ENCODE assay signal across 12 mouse cellular contexts in genomic region chr1:143709966-143710626, GRCm38 (mm10). TPM values are rescaled to one million over a fixed set of nuclear protein-coding genes. Genes with fewer than 3 reads are reported as not detected.
A peak's percentile ranks its signal among the peaks of the same experiment; 100 is the strongest.
DNase-seq lines count a peak whose midpoint lies in the region; ATAC-seq and TF ChIP-seq lines count a peak whose summit lies in the region.
"Had no signal": no experiment of that assay in that cellular context is flagged by ENCODE, and none has a peak within 500 bp of the region (broad histone marks: within the 10 kb centered on the region; RNA-seq: fewer than 3 reads in every experiment).

No protein-coding gene starts in this region.

- H3K9ac ChIP-seq in embryonic facial prominence, embryonic 13.5 days, result no peak overlapping the region
- no peak overlapping the region for H3K9ac ChIP-seq in intestine, postnatal 0 days (ENCODE audit: low read depth, low read length)
- H3K9ac ChIP-seq in neural tube, embryonic 13.5 days, result no peak overlapping the region
- H3K9ac ChIP-seq: lung, embryonic 14.5 days had no signal

- no peaks in the 10 kb centered on the region for H3K9me3 ChIP-seq in embryonic facial prominence, embryonic 13.5 days
- H3K9me3 ChIP-seq in intestine, postnatal 0 days (ENCODE audit: control insufficient read depth), result no peaks in the 10 kb centered on the region
- no peaks in the 10 kb centered on the region for H3K9me3 ChIP-seq in neural tube, embryonic 13.5 days

- H3K27me3 ChIP-seq in embryonic facial prominence, embryonic 13.5 days, result no peaks in the 10 kb centered on the region
- no peaks in the 10 kb centered on the region for H3K27me3 ChIP-seq in intestine, postnatal 0 days (replicated peaks; ENCODE audit: control insufficient read depth, insufficient read depth, low read length)
- H3K27me3 ChIP-seq in neural tube, embryonic 13.5 days, result no peaks in the 10 kb centered on the region

- H3K4me3 ChIP-seq in lung, adult 2 months (replicated peaks; ENCODE audit: extremely low read depth, low read depth, low read length), result no peak overlapping the region
- no peak overlapping the region for H3K4me3 ChIP-seq in embryonic facial prominence, embryonic 13.5 days
- no peak overlapping the region for H3K4me3 ChIP-seq in intestine, postnatal 0 days (ENCODE audit: low read depth, low read length)
- no peak overlapping the region for H3K4me3 ChIP-seq in neural tube, embryonic 13.5 days

- no peaks in the 10 kb centered on the region for H3K4me1 ChIP-seq in lung, adult 2 months (ENCODE audit: control insufficient read depth, insufficient read depth, low read length)
- H3K4me1 ChIP-seq in embryonic facial prominence, embryonic 13.5 days, result peaks cover 6% of the 10 kb centered on the region
- no peaks in the 10 kb centered on the region for H3K4me1 ChIP-seq in intestine, postnatal 0 days (replicated peaks; ENCODE audit: control insufficient read depth, insufficient read depth, low read length)
- H3K4me1 ChIP-seq in neural tube, embryonic 13.5 days (replicated peaks), result peaks cover 2% of the 10 kb centered on the region; the same call in 1 of the 2 replicates

- peak; percentile 14 for DNase-seq in lung, postnatal 36 days
- DNase-seq in lung, adult 2 months, result no peak
- DNase-seq in adrenal gland, adult 2 months, result no peak
- DNase-seq in kidney, adult 8-10 months, result no peak
- no peak for DNase-seq in cerebellum, postnatal 10 days
- DNase-seq: kidney, adult 9 months; lung, embryonic 14.5 days; right cerebral cortex, postnatal 25 days had no signal

- peak; percentile 64; the same call in 1 of the 2 replicates for ATAC-seq in embryonic facial prominence, embryonic 13.5 days (ENCODE audit: insufficient number of reproducible peaks, insufficient read depth, low FRiP score, low TSS enrichment, low read depth)
- ATAC-seq in intestine, postnatal 0 days, result 0 out of 2 replicates have a peak, but pooled peaks have one; percentile 22
- peak; percentile 53; the same call in 1 of the 2 replicates for ATAC-seq in neural tube, embryonic 13.5 days (ENCODE audit: low read depth)
- ATAC-seq: CD4-positive, CD25-positive, alpha-beta regulatory T cell, adult 4 months had no signal

- TF ChIP-seq POLR2A in lung, adult 2 months (IDR thresholded peaks at IDR 0.05; ENCODE audit: borderline replicate concordance, extremely low read depth, low read depth, low read length), result no peak

- 58% methylated on average over 7 of the region's 7 CpGs for WGBS in lung, adult 2 months
- 44% methylated on average over 7 of the region's 7 CpGs for WGBS in embryonic facial prominence, embryonic 13.5 days
- 48% methylated on average over 7 of the region's 7 CpGs for WGBS in intestine, postnatal 0 days
- WGBS in neural tube, embryonic 13.5 days, result 60% methylated on average over 7 of the region's 7 CpGs

- no peaks in the 10 kb centered on the region for H3K36me3 ChIP-seq in embryonic facial prominence, embryonic 13.5 days
- no peaks in the 10 kb centered on the region for H3K36me3 ChIP-seq in intestine, postnatal 0 days (ENCODE audit: control insufficient read depth, insufficient read depth)
- no peaks in the 10 kb centered on the region for H3K36me3 ChIP-seq in neural tube, embryonic 13.5 days

- no peak overlapping the region for H3K4me2 ChIP-seq in embryonic facial prominence, embryonic 13.5 days
- H3K4me2 ChIP-seq in intestine, postnatal 0 days (replicated peaks; ENCODE audit: low read depth), result no peak overlapping the region
- H3K4me2 ChIP-seq in neural tube, embryonic 13.5 days, result no peak overlapping the region
- H3K4me2 ChIP-seq: lung, embryonic 14.5 days had no signal

- TF ChIP-seq CTCF in lung, adult 2 months (IDR thresholded peaks at IDR 0.05; ENCODE audit: insufficient read depth, low read length), result no peak
- no peak for TF ChIP-seq CTCF in intestine, postnatal 0 days (IDR thresholded peaks at IDR 0.05; ENCODE audit: low read depth)

- H3K27ac ChIP-seq in embryonic facial prominence, embryonic 13.5 days, result no peak overlapping the region
- no peak overlapping the region for H3K27ac ChIP-seq in intestine, postnatal 0 days (ENCODE audit: low read depth, low read length)
- 0 out of 2 replicates have a peak overlapping the region, but pooled peaks have one; percentile 38 for H3K27ac ChIP-seq in neural tube, embryonic 13.5 days (replicated peaks)

RNA-seq across cellular contexts. Expression of gene Glrx2, which starts 6.0 kb away (rescaled TPM):
- polyA plus RNA-seq in lung, adult 2 months (2012; rRNA removed), result 17.2 and 21.5 TPM in 2 replicates
- 111 and 122 TPM in 2 replicates for polyA plus RNA-seq in embryonic facial prominence, embryonic 13.5 days (2015; fragmentation: Nextera tagmentation; extraction: Ambion mirVana)
- polyA plus RNA-seq in intestine, postnatal 0 days (2015; fragmentation: Nextera tagmentation; extraction: Ambion mirVana), result 103 and 104 TPM in 2 replicates
- polyA plus RNA-seq in neural tube, embryonic 13.5 days (2015; fragmentation: Nextera tagmentation; extraction: Ambion mirVana), result 150 and 151 TPM in 2 replicates
- 100 to 1,000 TPM in 1 of 2 experiments, 10 to 100 TPM in 1; 94.8 to 104 TPM for total RNA-seq in adrenal gland, adult 2 months (2021)
- polyA plus RNA-seq in adrenal gland, adult 2 months (2012; rRNA removed), result 22.5 and 34.7 TPM in 2 replicates

RNA-seq across cellular contexts. Expression of gene Cdc73, which starts 7.4 kb away (rescaled TPM):
- 0.94 and 3.2 TPM in 2 replicates for polyA plus RNA-seq in lung, adult 2 months (2012; rRNA removed)
- polyA plus RNA-seq in embryonic facial prominence, embryonic 13.5 days (2015; fragmentation: Nextera tagmentation; extraction: Ambion mirVana), result 28.0 and 29.0 TPM in 2 replicates
- 12.6 and 14.3 TPM in 2 replicates for polyA plus RNA-seq in intestine, postnatal 0 days (2015; fragmentation: Nextera tagmentation; extraction: Ambion mirVana)
- 20.6 and 23.3 TPM in 2 replicates for polyA plus RNA-seq in neural tube, embryonic 13.5 days (2015; fragmentation: Nextera tagmentation; extraction: Ambion mirVana)
- 100 to 1,000 TPM in 1 of 2 experiments, 10 to 100 TPM in 1; 94.4 to 109 TPM for total RNA-seq in adrenal gland, adult 2 months (2021)
- polyA plus RNA-seq in adrenal gland, adult 2 months (2012; rRNA removed), result 0.33 and 0.45 TPM in 2 replicates
